Mouse (Mus musculus) fibroblast of lung, adult 2 months (primary cell): ENCODE measurements around the gene Gm45837.

ENCODE experiments used
- DNase-seq: peaks from one replicate; pipeline ENCODE4 v3.0.0-alpha.2; 2011; ENCODE audit warnings: low read depth

The Gm45837 gene

DNA sequence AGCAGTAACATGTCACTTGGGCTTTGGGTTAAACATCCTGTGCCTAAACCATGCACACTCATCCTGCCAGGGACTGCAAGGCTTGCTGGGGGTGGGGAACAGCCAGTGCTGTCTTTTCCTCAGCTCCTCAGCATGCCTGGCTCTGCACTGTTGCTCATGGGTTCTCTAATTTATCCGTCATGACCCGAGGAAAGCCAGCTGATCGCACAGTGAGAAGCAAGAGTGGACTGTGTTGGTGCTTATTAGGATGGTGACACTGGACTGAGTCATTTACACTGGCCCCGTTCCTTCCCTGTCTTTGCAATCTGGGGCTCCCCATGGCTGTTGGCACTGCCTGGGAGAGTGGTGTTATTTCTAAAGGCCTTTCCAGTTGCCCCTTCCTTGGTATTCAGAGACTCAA, 33.5 kb downstream of the Gm45837 start:
- DNase-seq: no peak

DNA sequence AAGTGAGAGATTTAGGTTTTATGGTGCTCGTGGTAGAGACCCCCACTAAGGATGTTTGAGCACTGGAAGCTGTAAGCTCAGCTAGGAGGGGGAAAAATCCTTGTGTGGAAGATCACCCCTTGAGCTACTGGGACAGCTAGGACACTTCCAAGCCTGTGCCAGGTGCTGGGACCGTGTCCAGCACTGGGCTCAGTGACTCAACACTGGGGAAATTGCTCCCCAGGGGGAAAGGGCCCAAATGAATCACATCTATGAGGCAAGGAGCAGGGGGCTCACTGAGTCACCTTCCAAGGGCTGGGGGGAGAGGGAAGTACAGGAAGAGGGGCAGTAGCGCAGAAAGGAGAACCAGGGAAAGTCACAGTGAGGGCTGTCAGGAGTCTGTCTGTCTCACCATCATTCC, 39.2 kb downstream of the Gm45837 start:
- no peak for DNase-seq

DNA sequence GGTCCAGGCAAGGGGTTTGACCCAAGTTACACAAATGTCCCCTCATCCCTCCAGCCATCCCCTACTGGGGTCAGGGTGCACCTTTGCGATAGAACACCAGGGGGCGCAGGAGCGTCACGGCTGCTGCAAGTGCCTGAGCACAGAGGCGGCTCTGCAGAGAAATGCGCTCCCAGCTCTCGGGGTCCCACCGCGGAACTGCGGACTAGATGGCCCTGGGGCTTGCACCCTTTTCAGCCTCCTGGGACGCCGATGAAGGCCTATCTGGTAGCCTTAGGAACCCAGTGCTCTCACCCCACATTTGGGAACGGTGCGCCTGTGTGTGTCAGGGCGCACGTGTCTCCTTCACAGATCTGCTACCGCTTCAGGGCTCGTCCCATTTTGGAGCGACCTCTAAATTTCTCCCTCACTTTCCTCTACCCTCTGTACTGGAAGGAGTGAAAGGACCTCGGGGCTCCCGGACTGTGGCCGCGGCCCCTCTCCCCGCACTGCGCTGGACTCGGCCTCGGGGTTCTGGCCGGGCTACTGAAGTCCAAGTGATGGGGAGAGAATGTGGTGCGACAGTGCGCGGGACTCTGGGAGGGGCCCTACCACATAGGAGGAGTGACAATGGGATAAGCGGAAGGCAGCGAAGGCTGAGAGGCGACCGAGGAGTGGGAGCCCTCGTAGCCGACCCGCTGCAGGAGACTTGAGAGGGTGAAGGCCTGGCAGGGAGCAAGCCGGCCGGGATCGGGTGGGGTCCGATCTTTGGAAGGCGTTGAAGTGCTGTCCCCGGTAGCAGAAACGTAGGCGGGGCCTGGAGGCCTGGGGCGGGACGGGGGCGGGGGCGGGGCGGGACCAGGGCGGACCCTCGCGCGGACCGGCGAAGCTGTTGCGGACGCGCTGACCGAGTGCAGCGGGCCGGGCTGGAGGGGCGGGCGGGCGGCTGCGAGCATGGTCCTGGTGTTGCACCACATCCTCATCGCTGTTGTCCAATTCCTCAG, 40.0 kb downstream of the Gm45837 start:
- no peak for DNase-seq

DNA sequence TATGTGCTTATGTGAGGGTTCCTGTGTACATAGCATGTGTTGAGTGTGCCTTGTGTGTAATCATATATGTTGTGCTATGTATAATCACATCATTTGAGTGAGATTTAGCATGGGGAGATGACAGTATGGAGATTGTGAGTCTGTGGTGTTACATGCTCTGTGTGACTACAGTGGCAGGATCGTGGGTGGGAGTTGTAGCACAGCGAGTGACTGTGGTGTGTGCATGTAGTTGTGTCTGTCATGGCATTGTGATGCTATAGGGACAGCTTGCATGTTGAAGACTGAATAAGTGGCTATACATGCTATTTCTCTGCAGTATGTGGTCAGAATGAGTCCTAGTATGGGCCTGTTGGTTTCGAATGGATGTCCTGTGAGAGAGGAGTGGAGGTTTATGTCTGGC, 42.0 kb downstream of the Gm45837 start:
- DNase-seq: no peak

DNA sequence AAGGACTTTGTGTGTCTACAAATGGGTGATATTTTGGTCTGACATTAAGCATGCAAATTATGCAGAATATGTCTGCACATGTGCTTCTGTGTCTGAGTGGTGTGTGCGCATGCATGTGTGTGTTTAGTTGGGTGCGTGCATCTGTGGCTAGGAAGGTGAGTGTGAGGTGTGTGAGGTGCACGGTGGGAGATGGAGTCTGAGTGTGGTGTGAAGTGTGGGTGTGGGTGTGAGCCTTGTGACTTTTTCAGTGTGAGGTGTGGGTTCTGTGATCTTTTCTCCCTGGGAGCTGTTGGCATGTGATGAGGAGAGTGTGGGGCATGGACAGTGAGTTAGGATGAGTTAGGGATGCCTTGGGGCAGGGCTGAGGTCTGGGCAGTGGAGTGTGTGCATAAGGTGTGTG, 42.6 kb downstream of the Gm45837 start:
- no peak for DNase-seq

DNA sequence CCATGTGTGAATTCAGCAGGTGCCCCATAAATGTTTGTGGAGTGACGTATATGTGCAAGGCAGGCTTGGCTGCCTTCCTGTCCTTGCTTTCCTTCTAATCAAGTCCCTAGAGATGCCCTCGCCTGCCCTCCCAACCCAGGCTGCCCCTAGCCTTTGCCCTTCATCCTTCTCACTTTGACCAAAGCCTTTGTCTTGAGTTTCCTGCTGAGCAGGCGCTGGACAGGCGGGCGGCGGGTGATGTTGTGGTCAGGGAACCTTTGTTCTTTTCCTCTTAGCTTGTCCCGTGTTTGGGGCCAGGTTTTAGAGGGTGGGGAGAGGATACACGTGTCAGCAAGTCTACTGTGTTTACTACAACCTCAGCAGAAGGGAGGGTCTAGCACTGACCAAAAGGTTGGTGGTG, 43.0 kb downstream of the Gm45837 start:
- no peak for DNase-seq

DNA sequence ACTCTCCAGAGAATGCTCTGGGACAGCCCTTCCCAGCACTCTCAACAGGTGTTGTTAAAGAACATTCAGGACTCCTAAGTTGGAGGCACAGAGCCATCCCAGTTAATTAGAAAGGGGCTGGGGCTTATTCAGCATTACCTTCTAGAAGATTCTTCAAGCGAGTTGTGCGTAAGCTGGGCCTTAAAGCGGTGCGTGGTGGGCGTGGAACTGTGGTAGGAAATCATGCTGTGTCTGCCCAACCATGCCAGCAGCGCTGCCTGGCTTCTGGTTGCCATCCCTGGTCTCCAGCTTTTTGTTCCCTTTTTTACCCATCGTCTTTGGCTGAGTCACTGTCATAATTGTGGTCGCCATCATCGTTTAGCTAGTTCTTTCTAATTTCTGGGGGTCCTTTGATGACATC, 43.8 kb downstream of the Gm45837 start:
- DNase-seq: no peak

DNA sequence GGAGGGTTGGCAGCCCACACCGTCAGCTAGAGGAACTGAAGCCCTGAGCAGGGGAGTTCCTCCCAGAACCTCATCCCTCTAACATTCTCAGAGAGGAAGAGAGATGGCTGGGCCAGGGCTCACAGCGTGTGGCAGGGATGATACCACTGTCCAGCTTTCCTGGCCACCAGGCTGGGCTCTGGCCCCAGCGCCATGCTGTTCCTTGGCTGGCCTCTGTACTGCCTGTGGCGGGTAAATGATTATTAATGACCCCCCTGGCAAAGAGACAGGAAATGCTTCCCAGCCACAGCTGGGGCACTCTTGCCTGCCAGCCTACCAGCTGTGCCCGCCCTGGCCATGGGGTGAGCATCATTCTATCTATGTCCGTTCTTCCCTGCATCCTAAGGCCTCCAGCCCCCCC, 44.5 kb downstream of the Gm45837 start:
- DNase-seq: no peak

DNA sequence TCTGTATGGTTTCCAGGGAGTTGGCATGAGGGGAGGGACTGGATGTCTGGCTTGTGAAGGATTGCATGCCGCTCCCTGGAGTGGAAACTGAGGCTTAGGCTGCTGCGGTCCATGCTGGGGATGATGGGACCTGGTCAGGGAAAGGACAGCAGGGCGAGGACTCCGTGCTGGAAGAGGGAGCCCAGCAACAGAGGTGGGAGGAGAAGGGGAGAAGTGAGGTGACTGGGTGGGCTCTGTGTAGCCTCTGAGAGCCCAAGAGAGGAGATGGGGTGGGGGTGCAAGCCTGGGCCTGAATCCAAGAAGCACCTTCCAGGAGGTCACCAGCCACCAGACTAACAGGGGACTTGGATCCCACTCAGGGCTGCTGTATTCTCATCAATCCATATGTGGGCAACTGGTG, 45.6 kb downstream of the Gm45837 start:
- DNase-seq: no peak

DNA sequence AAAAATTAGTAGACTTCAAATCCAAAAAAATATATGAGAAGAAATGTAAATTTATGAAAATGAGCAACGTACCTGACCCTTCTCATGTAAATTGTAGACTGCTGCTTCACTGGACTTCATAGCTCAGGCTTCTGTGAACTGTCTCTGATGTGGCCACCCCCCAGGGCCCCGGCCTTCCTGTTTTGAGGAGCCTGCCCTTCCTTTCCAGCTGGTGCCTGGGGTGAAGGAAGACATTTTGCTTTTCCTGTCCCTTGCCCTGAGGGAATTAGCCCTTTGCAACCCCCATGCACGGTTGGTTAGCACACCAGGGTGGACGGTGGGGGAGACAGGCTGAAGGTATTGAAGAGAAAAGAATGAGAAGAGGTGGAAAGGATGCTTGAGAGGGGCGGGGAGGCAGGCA, 46.1 kb downstream of the Gm45837 start:
- DNase-seq: no peak

DNA sequence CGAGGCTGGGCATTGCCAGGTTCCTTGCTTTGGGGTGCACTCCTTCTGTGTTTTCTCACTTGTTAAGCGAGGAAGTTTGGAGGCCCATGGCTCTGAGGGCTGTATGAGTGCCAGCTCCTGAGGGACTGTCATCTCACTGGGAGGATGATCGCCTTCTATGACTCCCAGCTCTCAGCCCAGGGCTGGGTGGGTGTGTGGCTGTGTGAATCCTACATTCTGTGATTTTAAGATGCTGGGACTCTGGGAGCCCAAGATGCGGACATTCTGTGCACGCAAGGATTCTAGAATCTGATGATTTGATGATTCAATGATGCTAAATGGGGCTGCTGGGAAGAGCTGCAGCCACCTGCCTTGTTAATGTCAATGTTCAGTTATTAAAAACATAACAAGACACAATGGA, 46.6 kb downstream of the Gm45837 start:
- DNase-seq: no peak

DNA sequence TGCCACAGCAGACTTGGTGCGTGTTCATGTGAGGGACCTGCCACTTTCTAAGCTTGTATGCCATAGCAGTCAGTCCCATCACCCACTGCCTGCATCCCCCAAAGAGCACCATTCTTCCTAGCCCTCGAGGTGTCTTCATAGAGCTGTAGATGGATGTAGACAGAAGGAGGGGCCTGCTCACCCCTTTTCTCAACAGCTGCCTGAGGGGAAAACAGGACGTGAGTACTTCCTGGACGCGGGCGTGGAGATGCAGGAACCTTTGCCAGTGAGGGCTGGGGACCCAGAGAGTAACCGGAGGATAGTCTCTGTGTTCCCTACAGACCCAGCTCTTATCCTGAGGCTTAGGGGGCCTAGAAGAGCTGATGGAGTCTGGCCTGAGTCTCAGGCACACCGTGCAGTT, 47.1 kb downstream of the Gm45837 start:
- no peak for DNase-seq

DNA sequence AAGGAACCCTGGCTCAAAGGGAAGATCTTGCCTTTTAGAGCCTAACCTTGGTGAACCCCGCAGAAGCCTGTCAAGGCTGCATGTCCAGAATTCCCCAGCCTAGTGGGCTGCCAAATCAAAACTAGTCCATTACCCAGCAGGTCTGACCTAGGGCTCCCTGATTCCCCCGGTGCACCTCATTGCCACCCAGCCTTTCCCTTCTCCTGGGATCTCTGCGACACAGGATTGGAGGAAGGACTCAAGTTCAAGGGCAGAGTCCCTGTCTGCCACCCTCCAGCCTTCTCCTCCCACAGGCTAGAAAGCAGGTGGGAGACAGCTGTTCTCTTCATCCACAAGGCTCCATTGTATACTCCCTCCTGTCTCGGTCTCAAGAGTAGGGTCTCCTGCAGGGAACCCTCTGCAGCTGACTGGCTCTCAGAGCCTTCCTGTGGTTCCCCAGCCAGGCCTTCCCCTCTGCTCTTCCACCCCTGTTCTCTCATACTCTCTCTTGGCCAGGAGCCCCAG, 47.6 kb downstream of the Gm45837 start:
- DNase-seq: no peak

DNA sequence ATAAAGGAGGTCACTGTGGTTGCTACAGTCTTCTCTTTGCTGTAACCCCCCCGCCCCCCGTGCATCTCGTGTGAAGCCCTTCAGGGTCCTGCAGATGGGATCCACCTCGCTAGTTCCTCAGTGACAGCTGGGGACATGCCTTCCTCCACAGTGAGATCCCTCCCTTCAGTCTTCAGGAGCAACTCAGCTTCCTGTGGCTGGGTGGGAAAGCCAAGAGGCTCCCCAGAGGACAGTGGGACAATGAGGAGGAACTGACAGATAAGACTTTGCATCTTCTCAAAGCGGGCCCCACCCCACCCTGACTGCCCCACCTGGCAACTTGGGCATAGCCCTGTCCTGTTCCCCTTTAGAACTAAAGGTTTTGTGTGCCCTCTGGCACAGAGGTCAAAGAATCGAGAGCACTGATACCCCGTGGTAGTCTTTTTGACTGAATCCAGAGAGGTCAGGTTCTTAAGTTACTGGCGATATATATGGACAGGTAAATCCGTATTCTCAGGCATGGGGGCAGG, 48.7 kb downstream of the Gm45837 start:
- DNase-seq: no peak

DNA sequence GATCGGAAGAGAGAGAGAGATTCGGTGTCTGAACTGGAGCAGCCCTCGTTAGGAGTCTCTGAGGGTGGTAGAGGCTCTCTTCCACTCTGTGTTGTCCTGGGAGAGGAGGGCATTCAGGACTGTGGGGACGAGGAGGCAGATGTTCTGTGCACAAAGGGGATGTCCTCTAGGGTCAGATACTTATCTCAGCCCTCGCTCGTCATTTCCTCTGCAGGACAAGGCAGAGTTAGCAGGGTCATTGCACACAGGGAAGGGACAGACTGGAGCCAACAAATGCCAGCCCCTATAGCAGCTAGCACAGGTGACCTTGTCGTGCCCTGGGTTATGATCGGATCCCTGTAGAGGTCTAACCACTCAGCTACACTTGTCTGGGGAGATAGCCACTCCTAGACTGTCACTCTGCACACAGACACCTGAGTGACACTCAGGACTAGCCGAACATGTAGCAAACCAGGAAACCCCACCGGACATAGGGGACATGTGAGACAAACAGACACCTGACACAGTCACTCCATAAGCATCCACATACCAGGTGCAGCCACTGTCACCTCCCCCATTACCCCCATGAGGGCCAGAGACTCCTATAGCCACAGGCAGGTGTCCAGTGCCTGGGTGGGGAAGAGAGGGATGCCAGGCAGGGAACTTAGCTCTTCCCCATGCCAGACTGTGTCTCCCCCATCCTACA, 49.4 kb downstream of the Gm45837 start:
- DNase-seq: no peak

DNA sequence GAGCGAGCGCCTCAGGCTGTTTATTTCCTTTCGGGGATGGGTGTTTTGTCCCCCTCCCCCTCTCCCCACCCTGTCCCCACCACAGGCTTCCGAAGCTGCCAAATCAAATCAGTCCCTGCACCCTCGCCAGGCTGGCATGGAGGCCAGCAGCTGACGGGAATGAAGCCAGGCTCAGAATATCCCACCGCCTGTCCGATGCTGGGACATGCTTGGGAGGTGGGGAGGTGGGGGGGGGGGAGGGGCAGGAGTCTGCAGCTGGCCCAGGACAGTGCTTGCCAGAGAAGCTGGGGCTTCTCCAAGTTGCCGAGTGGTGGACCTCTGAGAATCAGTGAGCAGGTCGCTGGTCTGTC, 49.9 kb downstream of the Gm45837 start:
- DNase-seq: no peak

DNA sequence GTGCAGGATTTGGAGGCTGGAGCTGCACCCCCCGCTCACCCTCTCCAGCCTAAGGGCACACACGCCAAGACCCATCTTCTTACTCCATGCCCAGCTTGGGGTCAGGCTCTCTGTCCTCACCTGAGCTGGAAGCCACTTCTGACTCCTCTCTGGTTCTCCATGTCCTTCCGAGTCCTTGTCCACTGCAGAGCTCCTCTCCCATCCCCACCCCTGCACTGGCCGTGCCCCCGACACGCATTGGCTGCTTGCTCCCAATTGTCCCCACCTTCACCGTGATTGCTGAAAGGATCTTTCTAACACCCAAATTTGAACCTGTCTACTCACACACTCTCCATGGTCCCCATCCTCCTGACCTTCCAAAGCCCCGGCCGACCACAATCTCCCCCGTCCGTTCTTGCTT, 50.9 kb downstream of the Gm45837 start:
- no peak for DNase-seq

DNA sequence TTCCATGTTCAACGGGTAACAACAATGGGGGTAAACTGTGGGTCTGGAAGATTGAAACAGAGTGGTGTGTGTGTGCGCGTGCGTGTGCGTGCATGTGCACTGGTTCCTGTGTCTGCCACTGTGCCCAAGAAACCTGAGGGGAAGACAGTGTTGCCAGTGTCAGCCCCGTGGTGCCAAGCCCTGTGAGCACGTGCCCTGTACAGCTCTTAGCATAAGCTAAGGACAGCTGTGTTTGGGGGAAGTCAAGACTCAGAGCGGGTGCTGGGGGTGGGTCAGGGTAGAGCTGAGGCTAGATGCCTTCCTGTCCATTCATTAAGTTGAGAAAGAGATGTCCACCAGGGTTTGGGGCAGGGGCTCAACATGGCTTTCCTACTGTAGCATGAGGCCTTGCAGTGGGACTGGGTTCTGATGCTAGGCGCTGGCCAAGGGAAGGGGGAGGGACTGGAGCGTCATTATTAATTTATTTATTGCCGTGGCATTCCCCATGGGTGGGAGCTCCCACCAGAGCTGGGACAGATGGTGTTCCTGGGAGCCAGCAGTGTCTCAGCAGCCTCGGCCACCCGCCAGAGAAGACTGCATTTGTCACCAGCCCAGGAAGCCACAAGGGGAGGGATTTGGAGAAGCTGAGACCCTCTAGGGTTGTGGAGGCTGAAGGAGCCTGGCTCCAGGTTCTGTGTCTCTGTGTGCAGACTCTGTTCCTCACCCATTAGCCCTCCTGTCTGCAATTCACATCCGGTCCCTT, 51.8 kb downstream of the Gm45837 start:
- DNase-seq: no peak

DNA sequence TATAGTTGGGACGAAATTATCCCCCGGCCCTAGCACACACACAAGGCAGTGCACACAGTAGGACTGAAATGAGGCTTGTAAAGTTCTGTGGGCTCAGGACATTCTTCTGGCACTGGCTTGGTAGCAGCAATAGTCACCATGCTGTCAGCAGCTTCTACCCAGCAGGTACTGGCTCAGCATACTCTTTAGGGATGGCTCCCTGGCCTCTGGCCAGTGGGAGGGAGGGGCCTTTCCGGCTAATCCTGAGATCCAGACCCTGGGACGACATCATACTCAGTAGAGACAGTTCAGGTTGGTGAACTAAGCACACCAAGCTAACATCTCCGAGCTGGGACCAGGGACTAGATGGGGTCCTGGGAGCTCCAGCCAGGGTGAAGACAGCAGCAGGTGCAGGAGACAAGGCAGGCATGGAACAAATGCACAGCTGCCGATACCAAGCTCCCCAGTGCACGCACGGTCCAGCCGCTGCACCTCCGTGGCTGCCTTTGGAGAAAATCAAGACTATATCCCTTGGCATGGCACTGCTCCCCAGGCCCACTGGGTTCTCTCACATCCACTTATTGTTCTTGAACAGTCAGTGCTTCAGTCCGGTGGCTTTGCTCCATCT, 53.1 kb downstream of the Gm45837 start:
- DNase-seq: no peak

DNA sequence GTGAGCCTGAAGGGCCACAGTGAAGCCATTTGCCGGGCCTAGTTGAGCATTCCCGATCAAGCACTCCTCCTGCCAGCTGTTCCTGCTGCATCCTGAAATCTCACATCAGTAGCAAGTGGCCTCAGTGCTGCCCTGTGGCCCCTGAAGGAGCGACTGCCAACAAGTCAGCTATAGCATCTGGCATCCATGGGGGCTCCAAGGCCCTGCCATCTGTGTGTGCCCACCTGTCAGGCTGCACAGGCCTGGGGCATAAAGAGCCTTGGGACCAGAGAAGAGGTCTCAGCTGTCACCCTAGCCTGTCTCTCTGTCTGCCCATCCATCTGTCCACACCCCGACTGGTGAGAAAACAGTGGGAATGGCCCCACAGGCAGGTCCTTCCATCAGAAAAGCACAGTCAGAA, 54.2 kb downstream of the Gm45837 start:
- DNase-seq: no peak

DNA sequence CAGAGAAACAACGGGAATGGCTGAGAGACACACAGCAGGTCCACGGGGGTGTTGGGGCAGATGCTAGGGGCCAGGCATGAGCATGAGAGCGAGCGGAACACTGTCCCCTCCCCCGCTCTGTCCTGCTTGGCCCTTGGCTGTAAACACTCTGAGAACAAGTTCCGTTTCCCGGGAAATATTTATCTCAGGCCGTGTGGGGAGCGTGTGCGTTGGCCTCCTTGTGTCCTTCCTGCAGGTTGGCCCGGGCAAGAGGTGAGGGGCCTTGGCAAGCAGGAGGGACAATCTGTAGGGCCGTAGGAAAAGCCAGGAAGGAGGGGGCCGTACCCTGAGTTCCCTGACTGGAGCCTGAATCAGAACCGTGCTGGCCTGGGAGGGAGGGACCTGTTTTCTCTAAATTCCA, 54.7 kb downstream of the Gm45837 start:
- no peak for DNase-seq
